Mouse (Mus musculus): Measurements from ENCODE around the gene Tnpo2. TPM values are rescaled to one million over a fixed set of nuclear protein-coding genes. Genes with fewer than 3 reads are reported as not detected.
A peak's percentile ranks its signal among the peaks of the same experiment; 100 is the strongest.

The Tnpo2 gene
- polyA plus RNA-seq, 1 experiment from 2014 or later: 28.4 TPM

DNA sequence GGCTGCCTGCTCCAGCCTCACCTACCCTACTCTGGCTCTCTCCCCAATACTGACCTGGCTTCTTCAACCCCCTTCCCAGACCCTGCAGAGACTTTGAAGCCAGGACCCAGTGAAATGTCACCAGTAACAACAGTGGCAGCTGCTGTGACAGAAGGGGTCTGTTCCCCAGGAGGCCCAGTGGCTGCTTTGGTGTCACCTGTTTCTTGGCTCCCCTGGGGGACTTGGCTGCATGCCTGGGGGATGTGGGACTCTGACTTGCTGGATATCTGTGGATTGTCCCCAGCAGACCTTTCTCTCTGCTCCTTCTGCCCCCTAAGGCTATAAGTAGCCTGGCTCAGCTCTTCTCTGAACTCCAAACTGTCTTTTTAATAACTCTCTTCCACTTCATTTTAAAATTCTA lies 31.3 kb downstream of the Tnpo2 start, which contains the start of gene Gm5741:
TSS of gene Gm5741 (minus strand) at position 1 of the 400 bp plus-strand sequence.
- Histone ChIP-seq H3K4me3 (no peak within 1 kb of the TSS), H3K9me3 (no peaks in the 10 kb centered on the region), H3K36me3 (peaks cover 26% of the 10 kb centered on the region), H3K27me3 (ENCODE audit: insufficient read depth, poor library complexity, severe bottlenecking) (no peaks in the 10 kb centered on the region), H3K27ac (no peak within 1 kb of the TSS), H3K4me1 (peaks cover 12% of the 10 kb centered on the region; the same call in 1 of the 2 replicates)
- no peak for DNase-seq (ENCODE audit: low spot score)

DNA sequence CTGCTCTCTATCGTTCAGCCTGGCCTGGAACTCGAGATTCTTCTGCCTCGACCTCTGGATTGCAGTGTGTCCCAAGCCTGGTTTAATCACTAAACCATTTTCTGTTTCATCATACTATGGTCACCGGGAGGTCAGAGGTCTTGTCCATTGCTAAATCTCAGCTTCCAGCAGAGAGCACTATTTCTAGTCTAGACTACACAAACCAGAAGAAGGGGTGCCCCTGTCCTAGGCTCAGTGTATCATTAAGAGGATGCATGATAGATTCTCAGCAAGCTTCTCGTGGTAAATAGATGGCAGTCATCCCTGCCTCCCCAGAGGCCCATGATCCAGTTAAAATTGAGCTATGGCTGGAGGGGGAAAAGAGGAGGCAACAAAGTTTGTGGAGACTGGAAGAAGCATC lies 34.3 kb downstream of the Tnpo2 start:
- Histone ChIP-seq H3K27ac (peak overlapping the region; percentile 97), H3K4me1 (peaks cover 25% of the 10 kb centered on the region), H3K4me3 (peak overlapping the region; percentile 96), H3K27me3 (ENCODE audit: insufficient read depth, poor library complexity, severe bottlenecking) (no peaks in the 10 kb centered on the region), H3K9me3 (no peaks in the 10 kb centered on the region), H3K36me3 (peaks cover 42% of the 10 kb centered on the region)
- 82% methylated on average over 5 of the region's 5 CpGs for WGBS
- DNase-seq (ENCODE audit: low spot score): peak; percentile 69

DNA sequence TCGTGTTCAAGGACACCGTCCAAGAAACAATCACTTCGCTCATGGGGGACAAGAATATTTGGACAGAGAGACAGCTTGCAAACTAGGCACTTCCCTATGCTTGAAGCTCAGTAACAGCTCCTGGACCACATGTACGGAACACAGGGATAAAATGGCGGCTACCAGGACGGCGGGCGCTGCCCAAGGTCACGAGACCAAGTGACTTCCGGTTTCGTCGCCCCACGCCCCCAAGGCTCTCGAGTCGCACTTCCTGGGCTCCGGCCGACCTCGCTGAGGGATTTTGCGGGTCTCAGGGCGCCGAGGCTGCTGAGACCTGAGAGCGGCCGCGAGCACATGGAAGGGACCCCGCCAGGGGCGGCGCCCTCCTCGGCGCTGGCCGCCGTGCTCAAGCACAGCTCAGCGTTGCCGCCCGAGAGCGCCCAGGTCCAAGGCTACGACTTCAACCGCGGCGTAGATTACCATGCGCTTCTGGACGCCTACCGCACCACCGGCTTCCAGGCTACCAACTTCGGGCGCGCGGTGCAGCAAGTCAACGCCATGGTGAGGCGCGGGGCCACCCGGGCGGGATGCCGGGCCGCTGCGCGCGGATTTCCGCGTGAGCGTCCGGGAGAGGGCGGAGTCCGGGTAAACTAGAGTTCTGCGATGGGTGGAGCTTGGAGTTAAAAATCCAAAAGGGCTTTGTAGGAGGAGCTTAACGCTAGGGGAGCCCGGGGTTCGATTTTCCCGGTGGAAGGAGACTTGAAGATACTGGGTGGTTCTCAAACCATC lies 35.0 kb downstream of the Tnpo2 start, which contains the start of gene Dhps:
TSS of gene Dhps (plus strand) at position 244 of the 768 bp plus-strand sequence.
- WGBS: under 1% methylated on average over 68 of the region's 68 CpGs
- peak within 1 kb of the TSS; percentile 97 for H3K27ac ChIP-seq
- no peaks in the 10 kb centered on the region for H3K27me3 ChIP-seq (ENCODE audit: insufficient read depth, poor library complexity, severe bottlenecking)
- H3K4me1 ChIP-seq: peaks cover 25% of the 10 kb centered on the region
- H3K36me3 ChIP-seq: peaks cover 44% of the 10 kb centered on the region
- peak; percentile 96 for DNase-seq (ENCODE audit: low spot score)
- peak within 1 kb of the TSS; percentile 96 for H3K4me3 ChIP-seq
- no peaks in the 10 kb centered on the region for H3K9me3 ChIP-seq

DNA sequence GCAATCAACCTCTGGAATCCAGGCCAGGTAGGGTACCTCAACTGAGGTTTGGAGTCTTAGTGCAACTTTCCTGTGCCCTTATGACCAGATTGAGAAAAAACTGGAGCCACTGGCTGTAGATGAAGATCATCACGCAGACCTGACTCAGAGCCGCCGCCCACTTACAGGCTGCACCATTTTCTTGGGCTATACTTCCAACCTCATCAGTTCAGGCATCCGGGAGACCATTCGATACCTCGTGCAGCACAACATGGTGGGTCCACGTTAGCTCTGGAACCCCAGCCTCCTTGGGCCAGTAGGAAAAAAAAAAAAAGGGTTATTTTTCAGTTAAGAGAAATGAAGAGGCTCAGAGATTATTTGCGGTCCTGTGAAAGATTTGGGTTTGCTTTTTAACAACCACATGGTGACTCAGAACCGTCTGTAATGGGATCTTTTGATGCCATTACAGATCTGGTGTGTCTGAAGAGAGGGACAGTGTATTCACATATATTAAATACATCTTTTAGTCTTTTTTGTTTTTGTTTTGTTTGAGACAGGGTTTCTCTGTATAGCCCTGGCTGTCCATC lies 35.7 kb downstream of the Tnpo2 start:
- H3K4me1 ChIP-seq: peaks cover 25% of the 10 kb centered on the region
- H3K27me3 ChIP-seq (ENCODE audit: insufficient read depth, poor library complexity, severe bottlenecking): no peaks in the 10 kb centered on the region
- H3K36me3 ChIP-seq: peaks cover 43% of the 10 kb centered on the region
- 39% methylated on average over 9 of the region's 9 CpGs for WGBS
- H3K27ac ChIP-seq: peak overlapping the region; percentile 97
- H3K4me3 ChIP-seq: peak overlapping the region; percentile 96
- DNase-seq (ENCODE audit: low spot score): no peak
- H3K9me3 ChIP-seq: no peaks in the 10 kb centered on the region

GRCm38 (mm10) chr8:85073041-85073612 lies 36.4 kb downstream of the Tnpo2 start:
- no peaks in the 10 kb centered on the region for H3K9me3 ChIP-seq
- no peak overlapping the region for H3K4me3 ChIP-seq
- peaks cover 25% of the 10 kb centered on the region for H3K4me1 ChIP-seq
- H3K36me3 ChIP-seq: peaks cover 47% of the 10 kb centered on the region
- DNase-seq (ENCODE audit: low spot score): peak; percentile 69
- WGBS: 90% methylated on average over 15 of the region's 15 CpGs
- no peaks in the 10 kb centered on the region for H3K27me3 ChIP-seq (ENCODE audit: insufficient read depth, poor library complexity, severe bottlenecking)
- no peak overlapping the region for H3K27ac ChIP-seq

DNA sequence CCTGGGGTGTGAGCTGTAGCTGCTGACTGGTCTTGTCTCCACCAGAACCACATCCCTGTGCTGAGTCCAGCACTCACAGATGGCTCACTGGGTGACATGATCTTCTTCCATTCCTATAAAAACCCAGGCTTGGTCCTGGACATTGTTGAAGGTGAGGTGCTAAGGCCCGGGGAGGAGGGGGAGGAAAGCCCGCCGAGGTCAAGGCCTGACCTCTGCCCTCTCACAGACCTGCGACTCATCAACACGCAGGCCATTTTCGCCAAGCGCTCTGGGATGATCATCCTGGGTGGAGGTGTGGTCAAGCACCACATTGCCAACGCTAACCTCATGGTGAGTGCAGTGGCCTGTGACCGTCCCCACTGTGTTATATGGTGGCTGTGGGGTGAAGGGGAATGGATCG lies 37.5 kb downstream of the Tnpo2 start:
- 86% methylated on average over 10 of the region's 10 CpGs for WGBS
- DNase-seq (ENCODE audit: low spot score): no peak
- Histone ChIP-seq H3K4me1 (peaks cover 30% of the 10 kb centered on the region), H3K4me3 (no peak overlapping the region), H3K36me3 (peaks cover 55% of the 10 kb centered on the region), H3K9me3 (no peaks in the 10 kb centered on the region), H3K27me3 (ENCODE audit: insufficient read depth, poor library complexity, severe bottlenecking) (no peaks in the 10 kb centered on the region), H3K27ac (no peak overlapping the region)

GRCm38 (mm10) chr8:85074617-85075016 lies 37.9 kb downstream of the Tnpo2 start:
- DNase-seq (ENCODE audit: low spot score): no peak
- Histone ChIP-seq H3K4me1 (peaks cover 35% of the 10 kb centered on the region), H3K27me3 (ENCODE audit: insufficient read depth, poor library complexity, severe bottlenecking) (no peaks in the 10 kb centered on the region), H3K9me3 (no peaks in the 10 kb centered on the region), H3K4me3 (no peak overlapping the region), H3K27ac (no peak overlapping the region), H3K36me3 (peaks cover 58% of the 10 kb centered on the region)
- 92% methylated on average over 10 of the region's 10 CpGs for WGBS

- Histone ChIP-seq H3K36me3 (peaks cover 58% of the 10 kb centered on the region), H3K27me3 (ENCODE audit: insufficient read depth, poor library complexity, severe bottlenecking) (no peaks in the 10 kb centered on the region), H3K4me3 (peak overlapping the region; percentile 22; the same call in 1 of the 2 replicates), H3K9me3 (no peaks in the 10 kb centered on the region), H3K27ac (no peak overlapping the region), H3K4me1 (peaks cover 37% of the 10 kb centered on the region)
- WGBS: 73% methylated on average over 9 of the region's 9 CpGs
- peak; percentile 82 for DNase-seq (ENCODE audit: low spot score)
Measured at GRCm38 (mm10) chr8:85076001-85076400, 39.3 kb downstream of the Tnpo2 start.

- Histone ChIP-seq H3K27ac (no peak overlapping the region; the same call in 1 of the 2 replicates), H3K4me3 (no peak overlapping the region), H3K4me1 (peaks cover 44% of the 10 kb centered on the region), H3K36me3 (peaks cover 58% of the 10 kb centered on the region), H3K9me3 (no peaks in the 10 kb centered on the region), H3K27me3 (ENCODE audit: insufficient read depth, poor library complexity, severe bottlenecking) (no peaks in the 10 kb centered on the region)
- peak; percentile 91 for DNase-seq (ENCODE audit: low spot score)
- 0% methylated on average over 2 of the region's 2 CpGs for WGBS
Measured at GRCm38 (mm10) chr8:85076993-85077392, 40.3 kb downstream of the Tnpo2 start.

DNA sequence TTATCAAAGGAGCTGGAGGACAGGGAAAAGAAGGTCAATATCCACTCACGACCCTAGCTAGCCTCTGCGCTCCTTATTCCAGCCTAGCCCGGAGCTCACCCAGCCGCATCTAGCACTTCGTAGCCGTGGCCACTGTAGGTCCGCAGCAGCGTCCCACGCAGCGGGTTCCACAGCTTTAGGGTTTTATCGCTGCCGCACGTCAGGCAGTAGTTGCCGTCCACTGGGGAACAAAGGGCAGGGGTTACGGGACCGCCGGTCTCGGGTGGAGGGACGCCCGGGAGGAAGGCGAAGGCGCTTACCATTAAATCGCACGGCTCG lies 43.5 kb downstream of the Tnpo2 start:
- H3K27me3 ChIP-seq (ENCODE audit: insufficient read depth, poor library complexity, severe bottlenecking): no peaks in the 10 kb centered on the region
- peaks cover 43% of the 10 kb centered on the region for H3K4me1 ChIP-seq
- H3K4me3 ChIP-seq: peak overlapping the region; percentile 90
- H3K36me3 ChIP-seq: peaks cover 35% of the 10 kb centered on the region
- H3K9me3 ChIP-seq: no peaks in the 10 kb centered on the region
- 1% methylated on average over 25 of the region's 25 CpGs for WGBS
- H3K27ac ChIP-seq: peak overlapping the region; percentile 86
- DNase-seq (ENCODE audit: low spot score): peak; percentile 77

- Histone ChIP-seq H3K9me3 (no peaks in the 10 kb centered on the region), H3K27ac (peak within 1 kb of the TSS; percentile 86)
- under 1% methylated on average over 30 of the region's 30 CpGs for WGBS
Measured at GRCm38 (mm10) chr8:85080532-85081215, 44.0 kb downstream of the Tnpo2 start, which contains the start of gene Wdr83os. Gene Wdr83os, plus strand, starts transcription at chr8:85080740.

GRCm38 (mm10) chr8:85081216-85081555 lies 44.5 kb downstream of the Tnpo2 start, which contains the start of gene Wdr83:
Gene Wdr83, minus strand, starts transcription at chr8:85081306.
- H3K36me3 ChIP-seq: peaks cover 32% of the 10 kb centered on the region
- peak within 1 kb of the TSS; percentile 90 for H3K4me3 ChIP-seq
- WGBS: 3% methylated on average over 9 of the region's 9 CpGs
- peak; percentile 92 for DNase-seq (ENCODE audit: low spot score)
- no peaks in the 10 kb centered on the region for H3K27me3 ChIP-seq (ENCODE audit: insufficient read depth, poor library complexity, severe bottlenecking)
- H3K27ac ChIP-seq: peak within 1 kb of the TSS; percentile 86
- H3K4me1 ChIP-seq: peaks cover 36% of the 10 kb centered on the region
- no peaks in the 10 kb centered on the region for H3K9me3 ChIP-seq

More at GRCm38 (mm10) chr8:85080532-85081215, 44.0 kb downstream of the Tnpo2 start, which contains the start of gene Wdr83os:
- peak; percentile 88 for DNase-seq (ENCODE audit: low spot score)
- no peaks in the 10 kb centered on the region for H3K27me3 ChIP-seq (ENCODE audit: insufficient read depth, poor library complexity, severe bottlenecking)
- H3K4me3 ChIP-seq: peak within 1 kb of the TSS; percentile 90
- peaks cover 41% of the 10 kb centered on the region for H3K4me1 ChIP-seq
- H3K36me3 ChIP-seq: peaks cover 35% of the 10 kb centered on the region
